Mouse (Mus musculus) adrenal gland, postnatal 36 days (tissue): Measurements from ENCODE around the gene Ambp. TPM values are rescaled to one million over a fixed set of nuclear protein-coding genes. Genes with fewer than 3 reads are reported as not detected.

ENCODE experiments used
- DNase-seq, 2 experiments: peaks; one replicate each; pipeline ENCODE4 v3.0.0; 2021; ENCODE audit warnings: mixed read lengths in 1 of 2
- total RNA-seq, 2 experiments: library from RNA; stranded (reverse); gene quantifications; 2 replicates each; pipeline ENCODE4 v1.2.3; 2021

The Ambp gene
- total RNA-seq, 2 experiments from 2014 or later, result 1.2 TPM; not detected in 1

- DNase-seq, result peak; percentile 84 to 90
These were observed 35.8 kb downstream of the Ambp start for GRCm38 (mm10) chr4:63118639-63119437.

GRCm38 (mm10) chr4:63105651-63106050 lies 48.9 kb downstream of the Ambp start:
- no peak for DNase-seq

- DNase-seq, result no peak
These were observed 52.6 kb downstream of the Ambp start for GRCm38 (mm10) chr4:63102025-63102424.

- DNase-seq, result no peak
These were observed 54.1 kb downstream of the Ambp start for GRCm38 (mm10) chr4:63100478-63100877.

- peak; percentile 12 to 39 for DNase-seq
These were observed 57.0 kb downstream of the Ambp start for GRCm38 (mm10) chr4:63097603-63098002.

Other genes with a start within 250 kb of the Ambp start
- 1 to 10 TPM; 3.6 to 4.0 TPM for gene Zfp618, start 189.2 kb downstream of the Ambp start, total RNA-seq
- gene Kif12, start 17.3 kb upstream of the Ambp start, total RNA-seq, result not detected
- 1 to 10 TPM; 6.1 to 8.3 TPM for gene Col27a1, start 59.2 kb upstream of the Ambp start, total RNA-seq
- 10 to 100 TPM; 38.6 to 61.1 TPM for gene Orm1, start 189.8 kb upstream of the Ambp start, total RNA-seq
- gene Orm3, start 201.4 kb upstream of the Ambp start, total RNA-seq, result 10 to 100 TPM in 1 of 2 experiments, 1 to 10 TPM in 1; 5.4 to 10.7 TPM
- gene Orm2, start 207.7 kb upstream of the Ambp start, total RNA-seq, result 1 to 10 TPM; 3.9 to 7.8 TPM
- gene Akna, start 248.6 kb upstream of the Ambp start, total RNA-seq, result 1 to 10 TPM; 2.6 to 4.3 TPM